Mouse (Mus musculus): ENCODE results near the gene Usp40. TPM values are rescaled to one million over a fixed set of nuclear protein-coding genes. Genes with fewer than 3 reads are reported as not detected.

Gene Usp40
- polyA plus RNA-seq, 1 experiment from 2014 or later = 53.8 TPM

- peak overlapping the region; percentile 73 for H3K4me2 ChIP-seq (replicated peaks)
- H3K9me3 ChIP-seq = no peaks in the 10 kb centered on the region
- peak overlapping the region; percentile 68 for H3K4me3 ChIP-seq
- H3K36me3 ChIP-seq = peaks cover 32% of the 10 kb centered on the region
- H3K27ac ChIP-seq = peak overlapping the region; percentile 94
- H3K27me3 ChIP-seq = no peaks in the 10 kb centered on the region
- peaks cover 11% of the 10 kb centered on the region; the same call in 1 of the 2 replicates for H3K4me1 ChIP-seq
- 7% methylated on average over 5 of the region's 5 CpGs for WGBS
- peak overlapping the region; percentile 92 for H3K9ac ChIP-seq
- ATAC-seq (ENCODE audit: low FRiP score, low read depth) = peak; percentile 37; the same call in 1 of the 2 replicates
These were observed 600 bp downstream of the Usp40 start for GRCm38 (mm10) chr1:88007692-88008210.

- WGBS = 90% methylated on average over 2 of the region's 2 CpGs
- no peak overlapping the region for H3K4me2 ChIP-seq (replicated peaks)
- H3K36me3 ChIP-seq = peaks cover 85% of the 10 kb centered on the region
- no peak overlapping the region for H3K9ac ChIP-seq
- H3K4me3 ChIP-seq = no peak overlapping the region
- no peaks in the 10 kb centered on the region for H3K27me3 ChIP-seq
- ATAC-seq (ENCODE audit: low FRiP score, low read depth) = no peak
- no peak overlapping the region for H3K27ac ChIP-seq
- H3K4me1 ChIP-seq = no peaks in the 10 kb centered on the region
- no peaks in the 10 kb centered on the region for H3K9me3 ChIP-seq
These were observed 15.6 kb downstream of the Usp40 start for GRCm38 (mm10) chr1:87992716-87993115.

- H3K27ac ChIP-seq = no peak overlapping the region
- ATAC-seq (ENCODE audit: low FRiP score, low read depth) = no peak
- H3K9me3 ChIP-seq = no peaks in the 10 kb centered on the region
- H3K36me3 ChIP-seq = peaks cover 85% of the 10 kb centered on the region
- no peaks in the 10 kb centered on the region for H3K4me1 ChIP-seq
- H3K9ac ChIP-seq = no peak overlapping the region
- 89% methylated on average over 4 of the region's 4 CpGs for WGBS
- H3K4me2 ChIP-seq (replicated peaks) = no peak overlapping the region
- H3K27me3 ChIP-seq = no peaks in the 10 kb centered on the region
- no peak overlapping the region for H3K4me3 ChIP-seq
These were observed 26.1 kb downstream of the Usp40 start for GRCm38 (mm10) chr1:87982291-87982690.

- no peak for ATAC-seq (ENCODE audit: low FRiP score, low read depth)
- Histone ChIP-seq H3K27me3 (no peaks in the 10 kb centered on the region), H3K36me3 (peaks cover 70% of the 10 kb centered on the region), H3K4me3 (no peak overlapping the region), H3K4me1 (no peaks in the 10 kb centered on the region), H3K27ac (no peak overlapping the region), H3K4me2 (replicated peaks) (no peak overlapping the region), H3K9me3 (no peaks in the 10 kb centered on the region), H3K9ac (no peak overlapping the region)
- 85% methylated on average over 4 of the region's 4 CpGs for WGBS
These were observed 38.0 kb downstream of the Usp40 start for GRCm38 (mm10) chr1:87970381-87970780.

- H3K27me3 ChIP-seq = no peaks in the 10 kb centered on the region
- no peak overlapping the region for H3K27ac ChIP-seq
- no peak overlapping the region for H3K4me2 ChIP-seq (replicated peaks)
- no peak overlapping the region for H3K4me3 ChIP-seq
- H3K36me3 ChIP-seq = peaks cover 73% of the 10 kb centered on the region
- 80% methylated on average over 2 of the region's 2 CpGs for WGBS
- no peaks in the 10 kb centered on the region for H3K4me1 ChIP-seq
- no peaks in the 10 kb centered on the region for H3K9me3 ChIP-seq
- no peak overlapping the region for H3K9ac ChIP-seq
- no peak for ATAC-seq (ENCODE audit: low FRiP score, low read depth)
These were observed 46.7 kb downstream of the Usp40 start for GRCm38 (mm10) chr1:87961459-87962167.

GRCm38 (mm10) chr1:87960752-87961151 is 47.6 kb downstream of the Usp40 start:
- 93% methylated on average over 4 of the region's 4 CpGs for WGBS
- no peaks in the 10 kb centered on the region for H3K9me3 ChIP-seq
- H3K36me3 ChIP-seq = peaks cover 74% of the 10 kb centered on the region
- H3K4me3 ChIP-seq = no peak overlapping the region
- no peaks in the 10 kb centered on the region for H3K4me1 ChIP-seq
- no peak overlapping the region for H3K4me2 ChIP-seq (replicated peaks)
- no peak overlapping the region for H3K27ac ChIP-seq
- no peaks in the 10 kb centered on the region for H3K27me3 ChIP-seq
- H3K9ac ChIP-seq = no peak overlapping the region
- ATAC-seq (ENCODE audit: low FRiP score, low read depth) = no peak

GRCm38 (mm10) chr1:87959998-87960431 is 48.3 kb downstream of the Usp40 start:
- Histone ChIP-seq H3K27ac (no peak overlapping the region), H3K9ac (no peak overlapping the region), H3K4me3 (no peak overlapping the region), H3K4me1 (no peaks in the 10 kb centered on the region), H3K36me3 (peaks cover 81% of the 10 kb centered on the region), H3K27me3 (no peaks in the 10 kb centered on the region), H3K9me3 (no peaks in the 10 kb centered on the region), H3K4me2 (replicated peaks) (no peak overlapping the region)
- no peak for ATAC-seq (ENCODE audit: low FRiP score, low read depth)
- WGBS = 77% methylated on average over 4 of the region's 4 CpGs

GRCm38 (mm10) chr1:87959532-87959931 is 48.8 kb downstream of the Usp40 start:
- ATAC-seq (ENCODE audit: low FRiP score, low read depth) = no peak
- no peak overlapping the region for H3K27ac ChIP-seq
- 88% methylated on average over 4 of the region's 4 CpGs for WGBS
- no peaks in the 10 kb centered on the region for H3K9me3 ChIP-seq
- no peaks in the 10 kb centered on the region for H3K4me1 ChIP-seq
- no peak overlapping the region for H3K4me3 ChIP-seq
- H3K9ac ChIP-seq = no peak overlapping the region
- H3K4me2 ChIP-seq (replicated peaks) = no peak overlapping the region
- peaks cover 83% of the 10 kb centered on the region for H3K36me3 ChIP-seq
- no peaks in the 10 kb centered on the region for H3K27me3 ChIP-seq

GRCm38 (mm10) chr1:87958931-87959330 is 49.4 kb downstream of the Usp40 start:
- H3K27ac ChIP-seq = no peak overlapping the region
- ATAC-seq (ENCODE audit: low FRiP score, low read depth) = no peak
- no peak overlapping the region for H3K4me3 ChIP-seq
- H3K36me3 ChIP-seq = peaks cover 82% of the 10 kb centered on the region
- no peaks in the 10 kb centered on the region for H3K9me3 ChIP-seq
- WGBS = 98% methylated on average over 1 of the region's 1 CpGs
- H3K4me1 ChIP-seq = no peaks in the 10 kb centered on the region
- no peak overlapping the region for H3K4me2 ChIP-seq (replicated peaks)
- H3K27me3 ChIP-seq = no peaks in the 10 kb centered on the region
- no peak overlapping the region for H3K9ac ChIP-seq

- Histone ChIP-seq H3K9me3 (no peaks in the 10 kb centered on the region), H3K9ac (no peak overlapping the region), H3K27me3 (no peaks in the 10 kb centered on the region), H3K4me1 (no peaks in the 10 kb centered on the region), H3K36me3 (peaks cover 91% of the 10 kb centered on the region), H3K4me3 (no peak overlapping the region), H3K4me2 (replicated peaks) (no peak overlapping the region), H3K27ac (no peak overlapping the region)
- ATAC-seq (ENCODE audit: low FRiP score, low read depth) = no peak
- WGBS = 87% methylated on average over 3 of the region's 3 CpGs
These were observed 55.3 kb downstream of the Usp40 start for GRCm38 (mm10) chr1:87953073-87953472.

- 93% methylated on average over 3 of the region's 3 CpGs for WGBS
- Histone ChIP-seq H3K4me2 (replicated peaks) (no peak overlapping the region), H3K27me3 (no peaks in the 10 kb centered on the region), H3K4me3 (no peak overlapping the region), H3K9me3 (no peaks in the 10 kb centered on the region), H3K27ac (no peak overlapping the region), H3K4me1 (no peaks in the 10 kb centered on the region), H3K36me3 (peaks cover 95% of the 10 kb centered on the region), H3K9ac (no peak overlapping the region)
- no peak for ATAC-seq (ENCODE audit: low FRiP score, low read depth)
These were observed 56.7 kb downstream of the Usp40 start for GRCm38 (mm10) chr1:87951641-87952040.

GRCm38 (mm10) chr1:87947681-87948091 is 60.7 kb downstream of the Usp40 start:
- Histone ChIP-seq H3K9me3 (no peaks in the 10 kb centered on the region), H3K4me3 (no peak overlapping the region), H3K36me3 (peaks cover 97% of the 10 kb centered on the region), H3K4me1 (no peaks in the 10 kb centered on the region), H3K4me2 (replicated peaks) (no peak overlapping the region), H3K27ac (no peak overlapping the region), H3K9ac (no peak overlapping the region), H3K27me3 (no peaks in the 10 kb centered on the region)
- 90% methylated on average over 6 of the region's 6 CpGs for WGBS
- ATAC-seq (ENCODE audit: low FRiP score, low read depth) = no peak

GRCm38 (mm10) chr1:87941765-87942164 is 66.6 kb downstream of the Usp40 start:
- H3K9ac ChIP-seq = no peak overlapping the region
- 91% methylated on average over 1 of the region's 1 CpGs for WGBS
- no peaks in the 10 kb centered on the region for H3K27me3 ChIP-seq
- no peak overlapping the region for H3K4me3 ChIP-seq
- H3K9me3 ChIP-seq = no peaks in the 10 kb centered on the region
- H3K4me1 ChIP-seq = no peaks in the 10 kb centered on the region
- no peak overlapping the region for H3K27ac ChIP-seq
- ATAC-seq (ENCODE audit: low FRiP score, low read depth) = no peak
- peaks cover 100% of the 10 kb centered on the region for H3K36me3 ChIP-seq
- no peak overlapping the region for H3K4me2 ChIP-seq (replicated peaks)
